Comparison of ENCODE assay signal across 19 mouse cellular contexts in the genomic region with DNA sequence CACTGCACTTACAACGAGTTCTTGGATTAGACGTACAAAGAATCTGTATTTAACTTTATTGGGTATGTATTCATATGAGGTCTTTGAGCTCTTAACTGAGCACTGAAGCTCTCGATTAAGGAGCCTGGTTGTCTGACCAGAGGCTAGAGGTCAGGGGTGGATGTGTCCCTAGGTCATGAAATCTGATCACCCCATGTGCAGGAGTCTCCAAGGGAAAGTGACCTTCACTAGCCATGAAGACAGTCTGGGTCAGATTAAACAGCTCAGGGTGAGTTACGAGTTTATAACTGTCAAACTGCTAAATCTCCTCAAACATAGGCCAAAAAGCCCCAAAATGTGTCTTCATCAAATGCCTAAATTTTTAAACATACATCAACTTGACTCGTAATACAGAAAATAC.
DNase-seq lines count a peak whose midpoint lies in the region; ATAC-seq lines count a peak whose summit lies in the region.
"Had no signal": no experiment of that assay in that cellular context is flagged by ENCODE, and none has a peak within 500 bp of the region (broad histone marks: within the 10 kb centered on the region; RNA-seq: fewer than 3 reads in every experiment).

No protein-coding gene starts in this region.

- 0 out of 2 replicates have a peak overlapping the region, but pooled peaks have one; percentile 44 for H3K27ac ChIP-seq in forebrain, embryonic 10.5 days
- H3K27ac ChIP-seq in forebrain, embryonic 12.5 days, result no peak overlapping the region
- H3K27ac ChIP-seq: embryonic facial prominence, embryonic 13.5 days; embryonic facial prominence, embryonic 15.5 days had no signal

- DNase-seq in forebrain, embryonic 10.5 days (ENCODE audit: extremely low spot score, low spot score), result no peak
- DNase-seq in embryo, embryonic 10.5 days (ENCODE audit: low spot score), result peak; percentile 48
- DNase-seq in embryo, embryonic 9.5 days (ENCODE audit: extremely low spot score), result peak; percentile 63
- no peak for DNase-seq in kidney, adult 8-10 months
- DNase-seq: adrenal gland, adult 2 months; adrenal gland, postnatal 10 days; adrenal gland, postnatal 25 days; cerebellum, adult 11 months; cerebellum, adult 18-20 months; cerebellum, adult 8-10 months; cerebellum, adult 9-11 months; cerebellum, postnatal 14 days; cerebellum, postnatal 36 days had no signal

- no peak for ATAC-seq in forebrain, embryonic 12.5 days (ENCODE audit: low FRiP score)
- ATAC-seq: forebrain, embryonic 14.5 days; forebrain, embryonic 16.5 days had no signal

- H3K27me3 ChIP-seq in forebrain, embryonic 10.5 days (ENCODE audit: poor library complexity, severe bottlenecking), result no peaks in the 10 kb centered on the region
- H3K27me3 ChIP-seq in forebrain, embryonic 12.5 days, result no peaks in the 10 kb centered on the region
- H3K27me3 ChIP-seq: embryonic facial prominence, embryonic 13.5 days; embryonic facial prominence, embryonic 15.5 days had no signal

- WGBS in forebrain, embryonic 10.5 days, result 72% methylated on average over 5 of the region's 5 CpGs
- 72% methylated on average over 5 of the region's 5 CpGs for WGBS in forebrain, embryonic 12.5 days

- no peak overlapping the region for H3K4me3 ChIP-seq in forebrain, embryonic 10.5 days
- H3K4me3 ChIP-seq in forebrain, embryonic 12.5 days (replicated peaks), result no peak overlapping the region
- H3K4me3 ChIP-seq: embryonic facial prominence, embryonic 13.5 days; embryonic facial prominence, embryonic 15.5 days; erythroblast, embryonic 14.5 days had no signal

- H3K4me2 ChIP-seq in forebrain, embryonic 12.5 days, result no peak overlapping the region
- H3K4me2 ChIP-seq: embryonic facial prominence, embryonic 13.5 days; embryonic facial prominence, embryonic 15.5 days had no signal

- H3K9me3 ChIP-seq in forebrain, embryonic 10.5 days, result no peaks in the 10 kb centered on the region
- H3K9me3 ChIP-seq in forebrain, embryonic 12.5 days, result no peaks in the 10 kb centered on the region
- H3K9me3 ChIP-seq: embryonic facial prominence, embryonic 13.5 days; embryonic facial prominence, embryonic 15.5 days had no signal

- H3K9ac ChIP-seq in forebrain, embryonic 12.5 days, result no peak overlapping the region
- H3K9ac ChIP-seq: embryonic facial prominence, embryonic 13.5 days; embryonic facial prominence, embryonic 15.5 days had no signal

- peaks cover 14% of the 10 kb centered on the region; the same call in 1 of the 2 replicates for H3K4me1 ChIP-seq in forebrain, embryonic 10.5 days
- H3K4me1 ChIP-seq in forebrain, embryonic 12.5 days, result no peaks in the 10 kb centered on the region
- H3K4me1 ChIP-seq: embryonic facial prominence, embryonic 13.5 days; embryonic facial prominence, embryonic 15.5 days had no signal

- no peaks in the 10 kb centered on the region for H3K36me3 ChIP-seq in forebrain, embryonic 10.5 days (replicated peaks)
- H3K36me3 ChIP-seq in forebrain, embryonic 12.5 days (replicated peaks), result no peaks in the 10 kb centered on the region
- H3K36me3 ChIP-seq: embryonic facial prominence, embryonic 13.5 days; embryonic facial prominence, embryonic 15.5 days had no signal

Comparison
In these comparisons a context has a peak if more than half of its experiments do, and no peak if none do; other contexts are left out.
1. DNase-seq: peak in embryo, embryonic 10.5 days (single experiment) and embryo, embryonic 9.5 days (single experiment); none in forebrain, embryonic 10.5 days (single experiment) and kidney, adult 8-10 months (0 of 2).